Mouse (Mus musculus): ENCODE results near the gene Akt1.

The Akt1 gene

GRCm38 (mm10) chr12:112674132-112675011 is at the start of gene Akt1:
Gene Akt1 (minus strand): TSS chr12:112674884.
- peak; percentile 73 for DNase-seq

- DNase-seq, result peak; percentile 79
Measured at GRCm38 (mm10) chr12:112724077-112724805, 49.6 kb upstream of the Akt1 start.

DNA sequence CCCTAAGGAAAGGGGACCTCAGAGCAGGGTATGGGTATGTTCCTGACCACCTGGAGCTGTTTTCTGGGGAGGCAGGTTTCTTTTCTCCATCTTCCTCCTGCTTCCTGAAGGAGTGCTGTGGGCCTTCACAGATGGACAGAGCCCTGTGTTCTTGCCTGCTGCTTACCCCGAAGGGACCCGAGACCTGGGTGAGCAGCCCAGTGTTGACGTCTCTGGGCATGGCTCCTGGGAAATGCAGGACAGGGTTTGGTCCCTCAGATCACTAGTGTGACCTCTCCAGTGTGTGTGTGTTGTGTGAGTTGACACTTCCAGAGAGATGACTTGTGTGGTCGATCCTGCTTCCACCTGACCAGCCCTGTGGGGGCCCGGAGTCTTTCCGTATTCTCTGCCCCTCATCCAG is 48.8 kb upstream of the Akt1 start:
- DNase-seq, result peak; percentile 56

DNA sequence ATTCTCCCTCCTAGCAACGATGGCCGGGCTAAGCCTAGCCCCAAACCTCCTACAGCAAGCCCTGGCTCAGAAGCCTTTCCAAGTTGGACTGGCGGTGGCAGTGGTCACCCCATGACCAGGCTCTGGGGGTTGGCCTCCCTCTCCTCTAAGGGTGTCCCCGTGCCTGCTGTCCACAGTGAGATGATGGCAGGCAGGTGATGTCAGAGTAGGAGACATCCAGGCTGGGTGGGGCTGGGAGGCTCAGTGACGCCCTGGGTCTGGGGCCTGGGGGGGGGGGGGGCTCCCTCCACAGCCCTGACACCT is 48.3 kb upstream of the Akt1 start:
- DNase-seq, result peak; percentile 72

- DNase-seq, result peak; percentile 86
Measured at GRCm38 (mm10) chr12:112722240-112723027, 47.8 kb upstream of the Akt1 start.

GRCm38 (mm10) chr12:112721424-112722239 is 46.9 kb upstream of the Akt1 start:
- DNase-seq, result peak; percentile 76

DNA sequence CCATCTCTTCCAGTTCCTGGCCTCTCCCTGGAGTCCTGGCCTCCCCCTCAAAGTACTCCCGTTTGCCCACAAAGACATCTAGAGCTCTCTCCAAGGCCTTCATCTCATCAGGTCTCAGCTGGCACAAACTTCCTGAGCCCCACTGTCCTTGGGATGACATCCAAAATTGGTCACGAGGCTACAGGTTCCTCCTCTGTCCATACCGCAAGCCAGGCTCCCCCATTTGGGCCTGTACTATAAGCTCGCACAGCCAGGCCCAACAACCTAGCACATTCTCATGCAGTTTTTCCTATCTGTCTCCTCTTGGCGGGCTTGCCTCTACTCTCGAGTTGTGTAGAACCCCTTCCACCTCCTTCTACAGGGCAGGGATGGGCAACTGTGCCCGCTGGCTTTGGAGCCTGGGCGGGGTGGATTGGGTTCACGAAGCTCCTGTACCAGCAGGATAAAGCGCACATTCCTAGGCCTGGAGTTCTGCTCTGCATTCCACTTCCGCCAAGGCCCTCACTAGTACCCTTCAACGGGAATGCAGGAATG is 46.3 kb upstream of the Akt1 start:
- peak; percentile 62 for DNase-seq

- peak; percentile 30 for DNase-seq
Measured at GRCm38 (mm10) chr12:112720216-112720615, 45.5 kb upstream of the Akt1 start, which contains the start of gene Cep170b. Gene Cep170b (plus strand): TSS chr12:112720455.

- DNase-seq, result no peak
Measured at GRCm38 (mm10) chr12:112718995-112719394, 44.3 kb upstream of the Akt1 start.

GRCm38 (mm10) chr12:112717140-112717539 is 42.5 kb upstream of the Akt1 start:
- no peak for DNase-seq

GRCm38 (mm10) chr12:112713984-112714383 is 39.3 kb upstream of the Akt1 start:
- no peak for DNase-seq

DNA sequence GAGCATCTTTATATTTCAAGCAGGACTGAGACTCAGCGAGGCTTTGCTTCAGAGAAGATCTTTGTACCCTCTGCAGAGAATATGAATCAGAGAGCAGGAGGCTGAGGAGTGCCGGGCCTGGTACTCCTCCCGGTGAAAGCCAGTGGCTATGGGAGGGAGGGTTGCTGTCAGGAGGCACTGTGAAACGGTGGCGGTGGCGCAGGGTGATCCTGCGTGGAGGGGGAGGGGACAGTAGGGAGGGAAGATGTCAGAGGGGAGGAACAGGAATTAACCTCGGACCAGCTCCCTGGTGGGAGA is 32.8 kb upstream of the Akt1 start:
- no peak for DNase-seq

- DNase-seq, result peak; percentile 84
Measured at GRCm38 (mm10) chr12:112706704-112707572, 32.3 kb upstream of the Akt1 start.

DNA sequence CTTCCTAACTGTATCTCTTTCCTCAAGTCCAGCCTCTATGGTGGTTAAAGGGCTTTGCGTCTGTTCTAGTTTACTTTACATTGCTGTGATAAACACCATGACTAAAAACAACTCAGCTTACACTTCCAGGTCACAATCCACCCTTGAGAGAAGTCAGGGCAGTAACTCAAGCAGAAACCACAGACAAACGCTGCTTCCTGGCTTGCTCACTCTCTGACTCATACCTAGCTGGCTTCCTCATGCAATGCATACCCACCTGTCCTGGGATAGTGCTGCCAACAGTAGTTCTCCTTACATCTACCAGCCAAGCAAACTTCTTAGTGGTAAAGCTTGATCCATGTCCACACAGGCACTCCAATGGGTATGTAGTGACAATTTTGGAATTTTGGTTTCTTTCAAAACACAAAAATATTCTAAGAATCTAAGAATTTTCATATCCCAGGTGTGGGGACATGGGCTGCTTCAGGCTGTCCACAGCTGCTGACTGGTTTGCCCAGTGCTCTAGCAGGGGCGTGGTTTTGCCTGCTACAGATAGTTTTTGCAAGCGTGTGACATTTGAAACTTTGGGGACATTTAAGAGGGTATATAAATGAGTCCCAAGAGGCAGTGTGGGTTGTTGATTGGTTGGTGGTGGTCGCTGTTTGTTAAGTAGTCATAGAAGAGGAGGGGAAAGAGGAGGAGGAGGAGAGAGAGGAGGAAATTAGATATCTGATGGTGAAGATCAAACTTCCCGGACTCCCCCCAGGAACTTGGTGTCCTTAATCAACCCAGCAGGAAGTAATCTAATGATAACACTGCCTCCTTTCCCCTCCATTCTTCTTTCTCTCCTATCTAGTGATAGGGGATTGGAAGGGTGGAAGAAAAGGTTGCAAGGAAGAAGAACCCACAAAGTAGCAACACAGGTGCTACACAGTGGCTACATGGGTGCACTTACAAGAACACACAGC is 28.0 kb upstream of the Akt1 start:
- no peak for DNase-seq

- DNase-seq, result no peak
Measured at GRCm38 (mm10) chr12:112700522-112700921, 25.8 kb upstream of the Akt1 start.

DNA sequence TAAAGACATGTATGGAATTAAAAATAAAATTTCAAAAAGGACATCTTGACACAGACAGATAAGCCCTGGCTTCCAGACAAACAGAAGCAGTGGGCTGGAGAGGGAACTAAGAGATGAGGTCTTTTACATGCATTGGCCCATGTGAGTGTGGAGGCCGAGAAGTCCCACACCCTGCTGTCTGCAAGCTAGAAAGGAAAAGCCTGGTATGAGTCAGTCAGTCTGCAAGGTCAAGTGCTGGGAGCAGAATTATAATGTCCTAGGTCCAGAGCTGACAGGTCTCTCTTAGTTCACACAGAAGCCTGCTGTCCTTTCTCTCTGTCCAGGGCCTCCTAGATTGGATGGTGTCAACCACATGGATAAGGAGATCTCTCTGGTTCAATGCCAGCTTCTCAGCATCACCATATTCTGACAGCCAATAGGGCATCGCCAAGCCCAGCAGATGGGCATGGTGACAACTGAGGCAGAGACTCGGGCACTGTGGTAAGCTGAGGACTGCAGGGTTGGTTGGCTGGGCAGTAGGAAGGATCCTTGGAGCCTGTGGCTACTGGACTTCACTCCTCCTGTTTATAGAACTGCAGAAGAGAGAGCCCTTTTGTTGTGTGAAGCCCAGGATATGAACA is 22.2 kb upstream of the Akt1 start:
- no peak for DNase-seq

GRCm38 (mm10) chr12:112694127-112694475 is 19.4 kb upstream of the Akt1 start:
- no peak for DNase-seq

- peak; percentile 95 for DNase-seq
Measured at GRCm38 (mm10) chr12:112693185-112694126, 18.8 kb upstream of the Akt1 start.

DNA sequence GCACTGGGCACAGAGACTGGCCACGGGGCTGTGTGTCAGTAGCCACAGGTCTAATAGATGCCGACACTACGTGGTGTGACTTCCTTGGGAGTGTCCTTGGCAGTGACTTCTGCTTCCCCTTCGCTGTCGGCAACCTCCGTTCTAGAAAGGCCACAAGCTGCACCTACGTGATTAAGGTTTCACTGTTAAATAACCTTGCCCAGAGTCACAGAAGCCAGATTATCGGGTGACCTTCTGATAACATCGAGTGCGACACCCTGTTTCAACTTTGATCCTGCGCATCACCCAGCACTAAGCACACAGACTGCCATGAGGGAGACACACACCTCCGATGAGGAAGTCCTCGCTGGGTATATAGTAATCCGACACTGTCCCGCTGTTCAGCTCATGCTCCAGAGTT is 13.8 kb upstream of the Akt1 start:
- DNase-seq, result no peak
